Mouse (Mus musculus): Measurements from ENCODE around the gene Mecom.

Mecom gene

DNA sequence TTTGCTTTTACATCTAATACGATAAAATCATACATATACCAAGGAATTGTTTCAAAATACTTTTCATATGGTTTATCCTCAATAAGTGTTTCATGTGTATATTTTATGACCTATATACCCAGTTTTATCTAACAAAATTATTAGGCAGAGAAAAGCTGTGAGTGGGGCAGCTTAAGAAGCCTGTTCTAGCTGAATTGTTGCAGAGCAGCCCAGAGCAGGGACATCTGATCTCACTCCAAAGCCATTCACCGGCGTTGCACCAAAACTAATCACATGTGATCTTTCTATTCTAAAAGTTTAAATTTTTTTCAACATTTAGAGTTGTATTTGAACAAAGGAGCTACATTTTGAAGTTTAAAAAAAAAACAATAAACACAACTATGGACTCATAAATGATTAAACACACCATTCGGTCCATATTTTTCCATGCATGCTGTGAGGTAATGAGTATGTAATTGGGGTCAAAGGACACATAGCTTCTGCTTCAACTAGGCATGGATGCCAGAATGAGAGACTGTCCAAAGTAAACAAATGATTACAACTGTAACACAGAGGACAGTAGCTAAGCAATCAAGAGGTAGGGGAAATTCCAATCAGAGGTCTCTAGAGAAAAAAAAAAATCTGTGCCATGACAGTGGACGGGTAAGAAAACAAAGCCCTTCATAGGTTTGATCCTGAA lies 64.7 kb downstream of the Mecom start:
- DNase-seq (ENCODE audit: low read depth) = no peak

GRCm38 (mm10) chr3:30481682-30482081 lies 66.1 kb downstream of the Mecom start:
- no peak for DNase-seq (ENCODE audit: low read depth)

DNA sequence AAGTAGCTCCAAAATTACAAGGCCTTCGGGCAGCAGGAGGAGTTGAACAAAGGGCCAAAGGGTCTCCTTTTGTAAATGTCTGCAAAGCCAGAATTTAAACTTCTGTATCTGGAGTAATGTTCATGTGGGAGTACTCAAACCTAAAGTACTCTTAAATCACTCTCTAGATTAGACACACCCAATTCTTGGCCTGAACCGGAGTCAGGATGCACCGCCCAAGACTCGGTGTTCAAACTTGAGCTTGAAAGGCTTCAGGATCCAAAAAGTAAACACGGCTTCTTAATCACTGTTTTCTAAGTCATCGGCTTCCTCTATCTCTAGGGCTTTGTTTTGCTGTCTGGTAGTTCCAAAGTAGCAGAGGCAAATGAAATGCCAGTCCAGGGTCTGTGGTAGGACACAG lies 67.3 kb downstream of the Mecom start:
- no peak for DNase-seq (ENCODE audit: low read depth)

DNA sequence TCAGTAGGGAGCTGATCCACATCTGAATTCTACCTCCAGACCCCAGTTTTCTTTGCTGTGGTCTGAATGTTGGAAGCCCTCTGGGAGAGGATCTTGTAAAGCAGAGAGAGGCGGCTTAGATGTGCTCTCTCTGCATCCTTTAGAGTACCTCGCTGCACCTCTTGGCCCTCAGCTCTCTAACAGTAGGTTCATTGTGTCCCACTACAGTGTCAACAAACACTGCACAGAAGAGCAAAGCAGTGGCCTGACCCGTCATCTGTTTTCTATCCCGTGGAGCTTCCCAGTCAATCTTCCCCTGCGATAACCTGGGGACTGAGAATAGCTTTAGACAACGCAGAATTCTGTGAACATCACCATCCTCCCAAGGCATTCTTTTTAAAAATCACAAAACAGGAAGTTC lies 69.6 kb downstream of the Mecom start:
- no peak for DNase-seq (ENCODE audit: low read depth)

- no peak for DNase-seq (ENCODE audit: low read depth)
These were observed 70.8 kb downstream of the Mecom start for GRCm38 (mm10) chr3:30477008-30477407.

DNA sequence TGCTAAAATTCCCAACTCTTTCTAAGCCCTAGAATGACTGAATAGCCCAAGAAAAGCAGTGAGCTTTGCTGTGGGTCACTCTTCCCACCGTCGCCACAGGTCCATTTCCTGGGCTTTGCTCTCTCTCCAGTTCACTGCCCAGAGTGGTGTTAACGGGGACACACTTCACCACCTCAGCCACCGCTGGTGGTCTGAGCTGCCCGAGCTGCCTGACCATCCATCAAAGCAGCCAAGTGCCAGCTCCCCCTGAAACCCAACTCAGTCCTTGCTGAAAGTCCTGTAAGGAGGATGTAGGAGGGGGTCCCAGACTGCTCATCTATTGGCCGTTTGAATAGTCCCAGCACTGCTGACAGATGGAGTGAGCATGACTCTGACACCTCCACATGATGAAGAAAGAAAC lies 72.2 kb downstream of the Mecom start:
- DNase-seq (ENCODE audit: low read depth) = no peak

- no peak for DNase-seq (ENCODE audit: low read depth)
These were observed 79.6 kb downstream of the Mecom start for GRCm38 (mm10) chr3:30468068-30468835.

DNA sequence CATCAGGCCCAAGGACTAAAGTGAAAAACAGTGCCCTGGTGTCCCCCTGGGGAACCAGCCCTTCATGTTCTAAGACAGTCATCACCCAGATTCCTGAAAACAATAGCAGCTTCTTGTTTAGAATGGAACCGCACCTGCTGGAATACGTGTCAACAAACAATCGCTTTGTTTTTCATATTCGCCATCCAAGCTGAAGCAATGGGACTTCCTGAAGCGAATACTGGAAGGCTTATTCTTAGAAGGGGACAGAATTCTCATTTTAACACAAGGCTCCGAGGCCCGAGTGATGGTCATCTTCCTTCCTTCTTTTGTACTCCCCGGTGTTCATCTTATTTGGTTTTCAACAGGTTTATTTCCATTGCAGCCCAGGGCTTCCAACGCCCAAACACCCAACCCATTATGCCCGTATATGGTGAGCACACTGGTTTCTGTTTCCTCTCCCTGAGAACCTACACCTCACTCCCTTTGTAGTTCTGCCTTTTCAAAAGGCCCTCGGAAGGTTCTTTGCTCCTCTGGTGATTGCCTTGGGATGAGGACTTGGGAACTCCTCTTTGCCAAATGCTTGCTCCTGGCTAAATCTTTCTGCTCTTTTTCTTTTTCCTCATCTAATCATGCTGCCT lies 81.7 kb downstream of the Mecom start:
- no peak for DNase-seq (ENCODE audit: low read depth)

DNA sequence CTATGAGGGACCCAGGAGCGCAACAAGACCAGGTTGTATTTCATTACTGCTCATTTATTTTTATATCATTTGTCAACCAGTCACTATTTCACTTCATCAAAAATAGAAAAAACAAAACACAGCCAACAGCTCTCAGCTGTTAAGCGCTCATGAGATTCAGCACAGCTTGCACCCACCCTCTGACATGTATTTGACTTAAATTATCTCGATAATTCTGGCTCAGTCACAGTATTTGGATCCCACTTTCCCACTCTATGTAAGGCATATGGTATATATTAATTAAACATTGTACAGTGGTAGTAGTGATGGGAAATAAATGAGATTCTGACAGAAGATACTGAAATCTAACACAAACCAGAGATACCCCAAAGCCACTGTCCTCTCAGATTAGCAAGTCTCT lies 83.3 kb downstream of the Mecom start:
- no peak for DNase-seq (ENCODE audit: low read depth)

GRCm38 (mm10) chr3:30461831-30462230 lies 86.0 kb downstream of the Mecom start:
- no peak for DNase-seq (ENCODE audit: low read depth)

DNA sequence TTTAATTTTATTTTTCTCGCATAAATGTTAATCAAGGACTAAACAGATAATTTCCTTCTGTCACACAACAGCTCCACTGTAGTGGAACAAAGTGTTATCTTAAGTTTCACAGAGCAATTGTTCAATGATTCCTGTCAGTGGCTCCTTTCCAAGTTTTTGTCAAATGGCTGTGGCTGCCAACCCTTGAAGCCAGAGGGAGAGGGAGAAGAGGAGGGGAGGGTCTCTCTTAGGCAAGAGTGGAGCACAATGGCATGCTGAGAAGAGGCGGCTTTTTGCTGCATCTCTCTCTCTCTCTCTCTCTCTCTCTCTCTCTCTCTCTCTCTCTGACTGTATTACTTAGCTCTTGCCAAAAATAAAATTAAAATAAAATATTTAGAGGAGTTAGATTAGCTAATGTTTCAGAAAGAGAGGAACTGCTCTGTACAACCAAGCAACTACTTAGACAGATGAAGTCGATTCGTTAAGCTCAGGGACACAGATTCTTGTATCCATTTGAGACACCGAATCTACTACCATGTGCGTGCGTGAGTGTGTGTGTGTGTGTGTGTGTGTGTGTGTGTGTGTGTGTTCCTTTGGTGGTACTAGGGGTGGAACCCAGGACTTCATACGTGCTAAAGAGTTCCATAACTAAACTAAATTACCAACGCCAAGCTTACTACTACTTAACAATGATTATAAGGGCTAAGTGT lies 86.8 kb downstream of the Mecom start:
- DNase-seq (ENCODE audit: low read depth) = no peak

DNA sequence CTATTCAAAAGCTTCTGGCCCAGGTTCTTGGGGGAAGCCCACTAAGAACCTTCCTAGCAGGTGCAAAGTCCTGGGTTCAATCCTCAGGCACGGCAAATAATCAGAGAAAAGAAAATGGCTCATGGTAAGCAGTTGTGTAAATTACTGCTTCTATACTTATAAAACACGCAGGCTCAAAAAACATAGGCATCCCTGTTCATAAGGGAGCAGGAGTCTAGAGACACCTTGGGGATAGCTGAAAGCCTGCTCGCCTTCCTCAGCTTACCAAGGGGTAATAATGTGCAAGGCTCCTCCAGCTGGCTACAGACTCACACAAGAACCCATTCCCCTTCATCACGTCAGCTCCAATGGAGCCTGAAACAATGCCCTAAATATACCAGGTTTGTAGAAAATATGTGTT lies 88.2 kb downstream of the Mecom start:
- DNase-seq (ENCODE audit: low read depth) = no peak

- no peak for DNase-seq (ENCODE audit: low read depth)
These were observed 89.7 kb downstream of the Mecom start for GRCm38 (mm10) chr3:30457975-30458678.

- DNase-seq (ENCODE audit: low read depth) = no peak
These were observed 91.9 kb downstream of the Mecom start for GRCm38 (mm10) chr3:30455902-30456301.

DNA sequence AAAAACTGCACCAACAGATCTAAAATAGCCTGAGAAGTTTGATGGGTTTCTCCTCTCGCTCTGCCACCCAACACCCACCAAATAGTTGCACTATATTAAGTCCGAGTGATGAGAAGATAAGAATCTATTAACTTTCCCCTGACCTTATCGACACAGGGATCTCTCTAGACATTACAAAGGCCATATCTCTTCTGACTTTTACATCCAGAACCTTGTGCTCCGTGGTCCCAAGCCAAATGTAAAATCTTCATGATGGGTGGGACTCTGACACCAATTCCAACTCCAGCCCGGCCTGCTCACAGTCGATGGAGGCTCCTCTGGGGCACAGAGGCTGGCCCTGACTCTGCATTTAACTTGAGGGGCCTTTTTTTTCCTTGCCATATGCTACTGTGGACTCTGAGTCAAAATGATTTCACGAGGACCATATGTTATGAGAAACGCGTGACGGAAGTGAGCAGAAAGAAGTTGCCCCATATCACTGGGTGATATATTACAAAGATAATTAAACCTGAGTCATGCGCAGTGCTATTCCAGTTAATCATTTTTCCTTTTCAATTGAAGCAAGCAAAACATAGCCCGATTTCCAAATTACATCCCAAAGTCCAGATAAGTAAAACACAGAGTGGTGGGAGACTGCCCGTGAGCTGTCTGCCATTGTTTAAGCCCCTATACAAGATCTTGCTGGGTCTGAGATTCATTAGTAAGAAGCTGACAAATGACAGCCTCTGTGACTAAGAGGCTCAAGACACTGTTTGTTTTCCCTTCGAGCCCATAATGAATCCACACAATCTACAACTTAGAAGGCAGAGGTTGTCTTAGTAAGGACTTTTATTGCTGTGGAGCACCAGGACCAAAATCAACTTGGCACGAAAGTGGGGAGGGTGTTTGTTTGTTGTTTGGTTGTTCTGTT lies 94.0 kb downstream of the Mecom start:
- DNase-seq (ENCODE audit: low read depth) = no peak

DNA sequence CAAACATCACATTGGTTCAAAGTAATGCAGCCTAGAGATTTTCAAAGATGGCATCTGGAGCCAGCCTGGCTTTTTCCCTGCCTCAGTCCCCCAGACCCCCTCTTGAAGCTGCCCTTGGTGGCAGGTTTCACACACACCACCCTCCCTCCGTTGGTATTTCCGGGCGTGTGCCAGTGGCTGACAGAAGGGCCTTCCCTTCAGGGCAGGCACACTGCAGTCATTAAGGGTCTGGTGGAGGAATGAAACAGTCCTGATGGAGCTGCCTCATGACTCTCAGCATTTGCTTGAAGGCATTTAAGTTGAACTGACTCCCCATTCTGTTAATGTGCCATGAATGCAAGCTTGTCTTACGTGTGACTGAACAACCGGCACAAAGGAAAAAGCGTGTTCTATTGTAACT lies 94.8 kb downstream of the Mecom start:
- DNase-seq (ENCODE audit: low read depth) = no peak

- DNase-seq (ENCODE audit: low read depth) = no peak
These were observed 95.3 kb downstream of the Mecom start for GRCm38 (mm10) chr3:30452511-30452910.

DNA sequence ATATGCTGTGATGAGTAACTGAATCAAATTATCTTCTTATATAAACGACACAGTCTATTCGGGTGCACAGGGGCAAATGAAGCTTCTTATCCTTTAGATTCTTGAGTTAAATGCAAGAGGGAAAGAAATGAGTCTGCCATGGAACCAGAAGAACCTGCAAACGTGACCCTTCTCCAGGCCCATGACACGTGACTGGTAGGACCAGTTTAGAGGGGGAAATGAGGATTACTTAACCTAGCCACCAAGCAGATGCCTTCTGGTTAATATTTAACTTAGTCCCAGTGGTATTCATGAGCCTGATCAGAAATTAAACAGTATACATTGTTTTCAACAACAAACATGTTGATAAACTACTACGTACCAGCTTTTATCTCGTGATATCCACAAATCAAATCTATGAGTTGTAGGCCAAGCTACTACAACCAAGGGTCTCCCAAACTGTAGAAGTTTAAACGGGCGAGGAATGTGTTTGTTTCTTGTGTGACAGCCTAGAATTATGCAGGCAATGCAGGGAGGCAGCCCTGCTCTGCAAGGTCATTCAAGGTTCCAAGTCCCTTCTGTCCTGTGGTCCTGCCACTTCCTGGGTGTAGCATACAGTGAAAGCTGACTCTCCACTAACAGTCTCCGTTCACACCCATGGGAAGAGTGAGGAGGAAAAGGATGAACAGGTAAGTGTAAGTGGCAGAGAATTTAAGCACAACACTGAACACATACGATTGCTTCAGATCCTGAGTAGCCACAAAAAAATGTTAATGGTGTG lies 97.4 kb downstream of the Mecom start:
- no peak for DNase-seq (ENCODE audit: low read depth)

DNA sequence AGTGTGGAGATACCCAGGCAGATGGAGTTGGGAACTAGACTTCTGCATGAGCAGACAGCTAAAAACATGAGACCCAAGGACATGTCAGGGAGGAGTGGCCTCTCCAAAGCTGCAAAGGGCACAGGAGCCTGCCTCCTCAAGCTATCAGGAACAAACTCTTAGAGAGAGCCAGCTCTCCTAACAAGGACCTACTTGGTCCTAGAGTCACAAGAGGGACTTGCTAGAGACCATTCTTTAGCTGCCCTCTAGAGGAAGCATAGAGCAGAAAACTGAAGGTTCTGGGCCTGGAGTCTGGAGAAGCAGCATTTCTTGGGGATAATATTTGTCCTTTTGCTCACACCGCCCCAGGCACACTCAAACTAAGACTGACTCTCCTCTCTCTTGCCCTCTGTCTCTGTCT lies 99.2 kb downstream of the Mecom start:
- DNase-seq (ENCODE audit: low read depth) = no peak

- no peak for DNase-seq (ENCODE audit: low read depth)
These were observed 101.8 kb downstream of the Mecom start for GRCm38 (mm10) chr3:30445970-30446442.

Data from naive thymus-derived CD4-positive, alpha-beta T cell, adult 2 months (primary cell).